Mouse (Mus musculus): ENCODE measurements around the gene Tec. TPM values are rescaled to one million over a fixed set of nuclear protein-coding genes. Genes with fewer than 3 reads are reported as not detected.

Gene Tec
- polyA plus RNA-seq, 1 experiment from 2014 or later = 2.9 TPM

DNA sequence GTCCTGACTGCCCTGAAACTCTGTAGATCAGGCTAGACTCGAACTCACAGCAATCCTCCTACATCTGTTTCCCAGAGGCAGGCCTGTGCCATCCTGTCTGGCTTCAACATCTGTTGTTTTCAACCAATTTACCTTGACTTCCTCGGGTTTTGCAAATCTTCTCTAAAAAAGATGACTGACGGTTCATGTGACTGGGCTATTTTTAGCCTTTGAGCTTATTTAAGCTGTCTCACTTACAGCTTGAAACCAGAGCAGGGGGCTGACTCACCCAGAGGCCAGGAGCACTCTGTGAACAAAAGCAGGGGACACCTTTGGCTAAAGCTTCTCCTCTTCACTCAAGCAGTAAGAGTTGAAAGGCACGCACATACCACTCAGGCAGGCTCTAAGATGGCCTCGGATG, 65.4 kb downstream of the Tec start:
- 74% methylated on average over 5 of the region's 5 CpGs for WGBS

DNA sequence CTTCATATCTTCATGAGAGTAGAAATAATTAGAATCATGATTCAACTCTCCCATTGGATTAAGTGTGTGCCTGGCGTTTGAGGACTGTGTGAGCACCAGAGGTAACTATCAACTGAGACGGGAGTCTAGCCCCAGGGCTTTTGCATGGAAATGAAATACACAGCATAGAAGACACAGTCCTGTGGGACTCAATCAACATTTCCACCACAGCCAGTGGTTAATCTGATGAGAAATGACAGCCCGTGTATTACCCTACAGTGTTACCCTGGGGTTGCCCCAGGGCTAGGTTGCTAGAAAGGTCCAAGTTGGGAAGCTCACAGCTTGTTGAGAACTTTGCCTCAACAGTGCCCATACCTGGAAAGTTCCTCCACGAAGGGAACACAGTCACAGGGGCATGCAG, 69.7 kb downstream of the Tec start:
- Histone ChIP-seq H3K36me3 (ENCODE audit: control insufficient read depth, insufficient read depth, low read length) (no peaks in the 10 kb centered on the region), H3K27ac (ENCODE audit: low read depth, low read length) (no peak overlapping the region), H3K4me1 (replicated peaks; ENCODE audit: control insufficient read depth, insufficient read depth, low read length) (no peaks in the 10 kb centered on the region), H3K4me3 (ENCODE audit: low read depth, low read length) (no peak overlapping the region), H3K27me3 (ENCODE audit: control insufficient read depth, insufficient read depth, low read length) (no peaks in the 10 kb centered on the region), H3K9ac (ENCODE audit: low read length) (no peak overlapping the region), H3K9me3 (ENCODE audit: control insufficient read depth, low read length) (no peaks in the 10 kb centered on the region), H3K4me2 (ENCODE audit: low read depth, low read length, severe bottlenecking) (no peak overlapping the region)
- 79% methylated on average over 4 of the region's 4 CpGs for WGBS
- no peak for ATAC-seq (replicated peaks; ENCODE audit: low FRiP score)
- DNase-seq (ENCODE audit: low spot score) = no peak

More for the DNA sequence above, 65.4 kb downstream of the Tec start:
- Histone ChIP-seq H3K4me1 (replicated peaks; ENCODE audit: control insufficient read depth, insufficient read depth, low read length) (no peaks in the 10 kb centered on the region), H3K9me3 (ENCODE audit: control insufficient read depth, low read length) (no peaks in the 10 kb centered on the region), H3K9ac (ENCODE audit: low read length) (no peak overlapping the region), H3K27ac (ENCODE audit: low read depth, low read length) (no peak overlapping the region), H3K4me2 (ENCODE audit: low read depth, low read length, severe bottlenecking) (no peak overlapping the region), H3K27me3 (ENCODE audit: control insufficient read depth, insufficient read depth, low read length) (no peaks in the 10 kb centered on the region), H3K4me3 (ENCODE audit: low read depth, low read length) (no peak overlapping the region), H3K36me3 (ENCODE audit: control insufficient read depth, insufficient read depth, low read length) (no peaks in the 10 kb centered on the region)
- ATAC-seq (replicated peaks; ENCODE audit: low FRiP score) = no peak
- DNase-seq (ENCODE audit: low spot score) = no peak

DNA sequence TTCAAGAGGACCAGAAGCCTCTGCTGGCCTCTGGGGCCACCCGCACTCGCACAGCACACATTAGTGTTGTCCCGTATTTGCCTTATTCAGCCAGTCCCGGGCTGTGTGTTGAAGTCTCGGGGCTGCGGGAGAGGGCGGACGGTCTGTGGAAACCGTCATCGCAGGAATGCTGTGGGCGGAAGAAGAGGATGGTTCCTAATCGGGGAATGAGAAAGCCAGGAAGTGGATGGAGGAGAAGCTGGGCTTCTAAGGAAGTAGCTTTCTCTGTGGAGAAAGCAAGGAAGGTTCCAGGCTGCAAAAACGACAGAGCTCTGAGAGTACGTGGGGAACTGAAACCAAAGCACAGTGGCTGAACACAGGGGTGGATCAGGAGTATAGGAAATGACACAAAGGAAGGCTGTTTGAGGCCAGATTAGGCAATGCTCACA, 72.1 kb downstream of the Tec start:
- Histone ChIP-seq H3K4me1 (replicated peaks; ENCODE audit: control insufficient read depth, insufficient read depth, low read length) (no peaks in the 10 kb centered on the region; the same call in 1 of the 2 replicates), H3K36me3 (ENCODE audit: control insufficient read depth, insufficient read depth, low read length) (no peaks in the 10 kb centered on the region), H3K4me2 (ENCODE audit: low read depth, low read length, severe bottlenecking) (no peak overlapping the region), H3K27me3 (ENCODE audit: control insufficient read depth, insufficient read depth, low read length) (no peaks in the 10 kb centered on the region), H3K27ac (ENCODE audit: low read depth, low read length) (no peak overlapping the region), H3K9me3 (ENCODE audit: control insufficient read depth, low read length) (no peaks in the 10 kb centered on the region), H3K4me3 (ENCODE audit: low read depth, low read length) (no peak overlapping the region), H3K9ac (ENCODE audit: low read length) (no peak overlapping the region)
- 72% methylated on average over 14 of the region's 14 CpGs for WGBS
- DNase-seq (ENCODE audit: low spot score) (no peak), ATAC-seq (replicated peaks; ENCODE audit: low FRiP score) (no peak)

DNA sequence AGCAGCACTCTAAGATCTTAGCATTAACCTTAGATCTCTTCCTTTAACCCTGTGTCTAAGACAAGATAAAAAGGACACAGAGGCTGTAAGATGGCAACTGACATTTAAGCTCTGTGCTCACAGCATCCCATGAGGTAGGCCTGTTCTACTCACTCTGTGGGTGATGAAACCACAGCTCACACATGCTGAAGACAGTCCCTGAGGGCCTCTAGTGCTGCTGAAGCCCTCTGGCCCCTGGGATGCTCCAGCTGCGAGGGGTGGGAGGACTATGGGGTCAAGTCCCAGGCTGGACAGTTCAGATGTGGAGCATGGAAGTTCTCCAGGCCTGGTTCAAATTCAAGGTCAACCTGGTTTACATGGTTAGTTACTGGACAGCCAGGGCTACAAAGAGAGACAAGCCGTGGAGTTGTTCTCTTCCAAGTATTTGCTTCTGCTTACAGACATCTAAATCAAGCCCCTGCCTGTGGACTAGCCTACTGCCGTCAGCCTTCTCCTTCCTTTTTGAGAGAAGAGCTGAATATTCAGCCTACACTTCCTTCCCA, 74.9 kb downstream of the Tec start:
- Histone ChIP-seq H3K4me1 (replicated peaks; ENCODE audit: control insufficient read depth, insufficient read depth, low read length) (no peaks in the 10 kb centered on the region; the same call in 1 of the 2 replicates), H3K9ac (ENCODE audit: low read length) (no peak overlapping the region), H3K36me3 (ENCODE audit: control insufficient read depth, insufficient read depth, low read length) (no peaks in the 10 kb centered on the region), H3K4me3 (ENCODE audit: low read depth, low read length) (no peak overlapping the region), H3K4me2 (ENCODE audit: low read depth, low read length, severe bottlenecking) (no peak overlapping the region), H3K9me3 (ENCODE audit: control insufficient read depth, low read length) (no peaks in the 10 kb centered on the region), H3K27ac (ENCODE audit: low read depth, low read length) (no peak overlapping the region), H3K27me3 (ENCODE audit: control insufficient read depth, insufficient read depth, low read length) (no peaks in the 10 kb centered on the region)
- DNase-seq (ENCODE audit: low spot score) = no peak
- WGBS = 78% methylated on average over 3 of the region's 3 CpGs
- ATAC-seq (replicated peaks; ENCODE audit: low FRiP score) = no peak

DNA sequence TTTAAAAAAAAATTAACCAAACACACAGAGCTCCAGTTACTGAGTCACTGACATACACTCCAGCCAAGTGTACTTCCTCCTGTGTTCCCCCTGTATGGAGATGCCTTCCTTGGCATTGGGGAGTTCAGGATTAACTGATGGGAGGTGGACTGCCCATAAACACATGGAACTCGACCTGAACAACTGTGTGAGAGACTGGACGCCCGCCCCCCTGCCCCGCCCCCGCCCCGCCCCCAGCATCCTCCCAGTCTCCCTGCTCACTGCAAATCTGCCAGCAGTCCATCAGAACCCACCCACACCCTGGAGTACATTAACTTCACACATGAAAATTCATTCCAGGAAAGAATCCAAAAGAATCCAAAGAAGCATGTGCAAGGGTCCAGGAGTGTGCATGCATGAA, 76.5 kb downstream of the Tec start:
- H3K4me2 ChIP-seq (ENCODE audit: low read depth, low read length, severe bottlenecking) = no peak overlapping the region
- H3K4me1 ChIP-seq (replicated peaks; ENCODE audit: control insufficient read depth, insufficient read depth, low read length) = no peaks in the 10 kb centered on the region; the same call in 1 of the 2 replicates
- H3K4me3 ChIP-seq (ENCODE audit: low read depth, low read length) = no peak overlapping the region
- 21% methylated on average over 6 of the region's 6 CpGs for WGBS
- ATAC-seq (replicated peaks; ENCODE audit: low FRiP score) (no peak), DNase-seq (ENCODE audit: low spot score) (no peak)
- H3K9ac ChIP-seq (ENCODE audit: low read length) = no peak overlapping the region
- H3K36me3 ChIP-seq (ENCODE audit: control insufficient read depth, insufficient read depth, low read length) = no peaks in the 10 kb centered on the region
- no peak overlapping the region for H3K27ac ChIP-seq (ENCODE audit: low read depth, low read length)
- no peaks in the 10 kb centered on the region for H3K27me3 ChIP-seq (ENCODE audit: control insufficient read depth, insufficient read depth, low read length)
- no peaks in the 10 kb centered on the region for H3K9me3 ChIP-seq (ENCODE audit: control insufficient read depth, low read length)

DNA sequence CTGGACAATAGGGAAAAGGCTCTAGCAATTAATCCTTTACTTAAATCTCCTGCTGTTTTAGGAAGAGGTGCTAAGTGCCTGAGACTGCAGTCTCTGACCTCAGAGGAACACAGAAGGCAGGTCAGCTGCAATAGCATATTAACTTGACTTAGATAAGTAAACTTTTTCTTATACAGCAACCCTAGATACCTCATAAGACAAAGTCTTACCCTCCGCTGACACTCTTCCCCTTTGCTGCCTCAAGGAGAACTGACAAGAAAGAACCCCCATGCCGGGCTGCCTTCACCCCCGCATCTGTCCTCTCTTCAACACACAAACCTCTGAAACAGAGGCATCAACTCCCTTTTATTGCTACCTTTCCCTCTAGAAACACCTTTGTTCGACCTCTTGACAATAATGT, 76.9 kb downstream of the Tec start:
- no peak for DNase-seq (ENCODE audit: low spot score)
- Histone ChIP-seq H3K4me3 (ENCODE audit: low read depth, low read length) (no peak overlapping the region), H3K27me3 (ENCODE audit: control insufficient read depth, insufficient read depth, low read length) (no peaks in the 10 kb centered on the region), H3K9me3 (ENCODE audit: control insufficient read depth, low read length) (no peaks in the 10 kb centered on the region), H3K27ac (ENCODE audit: low read depth, low read length) (no peak overlapping the region), H3K9ac (ENCODE audit: low read length) (no peak overlapping the region), H3K4me1 (replicated peaks; ENCODE audit: control insufficient read depth, insufficient read depth, low read length) (no peaks in the 10 kb centered on the region; the same call in 1 of the 2 replicates), H3K36me3 (ENCODE audit: control insufficient read depth, insufficient read depth, low read length) (no peaks in the 10 kb centered on the region), H3K4me2 (ENCODE audit: low read depth, low read length, severe bottlenecking) (no peak overlapping the region)
- 58% methylated on average over 4 of the region's 4 CpGs for WGBS
- ATAC-seq (replicated peaks; ENCODE audit: low FRiP score) = no peak

DNA sequence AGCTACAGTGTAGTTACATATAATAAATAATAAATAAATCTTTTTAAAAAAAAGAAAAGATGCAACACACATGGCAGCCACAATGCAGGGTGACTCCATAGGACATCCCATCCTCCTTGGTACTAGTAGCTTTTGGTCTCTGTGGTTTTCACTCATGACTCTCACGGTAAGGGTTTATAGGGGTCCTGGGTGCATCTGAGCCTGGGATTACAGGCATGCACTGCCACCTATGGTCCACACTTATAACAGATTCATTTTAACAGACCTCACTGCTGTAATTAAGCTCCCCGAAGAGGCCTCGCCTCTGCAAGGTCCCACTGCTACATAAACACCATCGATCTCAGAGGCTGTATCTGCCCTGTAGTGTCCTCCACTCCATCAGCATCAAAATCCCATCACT, 82.8 kb downstream of the Tec start:
- Histone ChIP-seq H3K4me3 (ENCODE audit: low read depth, low read length) (no peak overlapping the region), H3K9ac (ENCODE audit: low read length) (no peak overlapping the region), H3K4me2 (ENCODE audit: low read depth, low read length, severe bottlenecking) (no peak overlapping the region), H3K36me3 (ENCODE audit: control insufficient read depth, insufficient read depth, low read length) (no peaks in the 10 kb centered on the region), H3K9me3 (ENCODE audit: control insufficient read depth, low read length) (no peaks in the 10 kb centered on the region), H3K4me1 (replicated peaks; ENCODE audit: control insufficient read depth, insufficient read depth, low read length) (no peaks in the 10 kb centered on the region), H3K27me3 (ENCODE audit: control insufficient read depth, insufficient read depth, low read length) (no peaks in the 10 kb centered on the region), H3K27ac (ENCODE audit: low read depth, low read length) (no peak overlapping the region)
- ATAC-seq (replicated peaks; ENCODE audit: low FRiP score) (no peak; the same call in 1 of the 2 replicates), DNase-seq (ENCODE audit: low spot score) (no peak)
- 80% methylated on average over 4 of the region's 4 CpGs for WGBS

DNA sequence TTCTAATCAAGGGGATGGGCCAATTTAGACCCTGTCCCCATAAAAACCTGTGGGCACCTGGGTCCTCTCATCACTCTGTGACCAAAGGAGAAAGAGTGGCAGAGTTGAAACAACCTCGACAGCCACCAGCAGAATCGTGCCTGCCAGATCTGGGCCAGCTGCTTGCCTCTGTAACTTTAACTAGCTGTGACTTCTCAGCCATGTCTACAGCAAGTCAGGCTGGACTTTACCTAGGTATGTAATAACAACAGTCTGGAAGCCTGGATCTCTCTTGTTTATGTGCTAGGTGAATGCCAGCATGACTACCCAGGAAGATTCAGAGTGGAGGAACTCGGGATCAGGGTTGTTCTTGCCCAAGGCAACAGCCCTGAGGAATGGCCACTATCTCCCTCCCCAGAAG, 83.6 kb downstream of the Tec start:
- WGBS = 78% methylated on average over 3 of the region's 3 CpGs
- no peak for DNase-seq (ENCODE audit: low spot score)
- H3K27ac ChIP-seq (ENCODE audit: low read depth, low read length) = no peak overlapping the region
- no peak overlapping the region for H3K9ac ChIP-seq (ENCODE audit: low read length)
- ATAC-seq (replicated peaks; ENCODE audit: low FRiP score) = no peak
- H3K36me3 ChIP-seq (ENCODE audit: control insufficient read depth, insufficient read depth, low read length) = no peaks in the 10 kb centered on the region
- no peaks in the 10 kb centered on the region for H3K9me3 ChIP-seq (ENCODE audit: control insufficient read depth, low read length)
- no peak overlapping the region for H3K4me2 ChIP-seq (ENCODE audit: low read depth, low read length, severe bottlenecking)
- H3K27me3 ChIP-seq (ENCODE audit: control insufficient read depth, insufficient read depth, low read length) = no peaks in the 10 kb centered on the region
- no peaks in the 10 kb centered on the region for H3K4me1 ChIP-seq (replicated peaks; ENCODE audit: control insufficient read depth, insufficient read depth, low read length)
- H3K4me3 ChIP-seq (ENCODE audit: low read depth, low read length) = no peak overlapping the region

DNA sequence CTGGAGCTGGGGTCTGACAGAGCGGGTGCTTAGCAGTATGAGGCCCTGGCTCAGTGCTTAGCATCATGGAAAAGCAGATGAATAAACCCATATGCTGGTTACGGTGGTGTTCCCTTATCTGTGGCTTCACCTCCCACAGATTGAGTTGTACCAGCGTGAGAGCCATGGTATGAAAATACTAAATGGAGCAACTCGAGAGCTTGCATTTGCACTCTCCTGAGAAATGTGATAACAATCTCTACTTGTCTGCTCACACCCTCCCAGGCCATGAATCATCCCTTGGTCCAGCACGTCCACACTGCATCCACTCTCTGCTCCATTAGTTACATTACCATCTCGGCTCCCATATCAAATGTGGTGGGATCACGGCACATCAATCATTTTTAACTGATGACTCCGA, 84.3 kb downstream of the Tec start:
- Histone ChIP-seq H3K4me3 (ENCODE audit: low read depth, low read length) (no peak overlapping the region), H3K4me1 (replicated peaks; ENCODE audit: control insufficient read depth, insufficient read depth, low read length) (no peaks in the 10 kb centered on the region), H3K9me3 (ENCODE audit: control insufficient read depth, low read length) (no peaks in the 10 kb centered on the region), H3K36me3 (ENCODE audit: control insufficient read depth, insufficient read depth, low read length) (no peaks in the 10 kb centered on the region), H3K4me2 (ENCODE audit: low read depth, low read length, severe bottlenecking) (no peak overlapping the region), H3K9ac (ENCODE audit: low read length) (no peak overlapping the region), H3K27ac (ENCODE audit: low read depth, low read length) (no peak overlapping the region), H3K27me3 (ENCODE audit: control insufficient read depth, insufficient read depth, low read length) (no peaks in the 10 kb centered on the region)
- 93% methylated on average over 8 of the region's 8 CpGs for WGBS
- ATAC-seq (replicated peaks; ENCODE audit: low FRiP score) (no peak), DNase-seq (ENCODE audit: low spot score) (no peak)
